Mouse (Mus musculus): ENCODE measurements around the gene Atp8b4. TPM values are rescaled to one million over a fixed set of nuclear protein-coding genes. Genes with fewer than 3 reads are reported as not detected.

Atp8b4 gene
- polyA plus RNA-seq, 1 experiment from 2014 or later: 0.15 TPM

- ATAC-seq (ENCODE audit: insufficient number of reproducible peaks, low FRiP score): no peak
- WGBS: 87% methylated on average over 7 of the region's 7 CpGs
- H3K27ac ChIP-seq (ENCODE audit: poor library complexity, severe bottlenecking): no peak overlapping the region
- no peak overlapping the region for H3K9ac ChIP-seq
- H3K27me3 ChIP-seq (replicated peaks): no peaks in the 10 kb centered on the region
- no peak overlapping the region for H3K4me2 ChIP-seq
- no peaks in the 10 kb centered on the region for H3K9me3 ChIP-seq (replicated peaks)
- H3K4me1 ChIP-seq (replicated peaks): no peaks in the 10 kb centered on the region
- H3K4me3 ChIP-seq: no peak overlapping the region
- no peaks in the 10 kb centered on the region for H3K36me3 ChIP-seq
Observed at GRCm38 (mm10) chr2:126323206-126323605, 177.3 kb downstream of the Atp8b4 start.

GRCm38 (mm10) chr2:126322631-126323031 lies 177.8 kb downstream of the Atp8b4 start:
- ATAC-seq (ENCODE audit: insufficient number of reproducible peaks, low FRiP score): no peak
- H3K9ac ChIP-seq: no peak overlapping the region
- H3K4me1 ChIP-seq (replicated peaks): no peaks in the 10 kb centered on the region
- H3K36me3 ChIP-seq: no peaks in the 10 kb centered on the region
- no peak overlapping the region for H3K4me3 ChIP-seq
- no peak overlapping the region for H3K4me2 ChIP-seq
- H3K27ac ChIP-seq (ENCODE audit: poor library complexity, severe bottlenecking): no peak overlapping the region
- 71% methylated on average over 15 of the region's 15 CpGs for WGBS
- no peaks in the 10 kb centered on the region for H3K27me3 ChIP-seq (replicated peaks)
- no peaks in the 10 kb centered on the region for H3K9me3 ChIP-seq (replicated peaks)

- Histone ChIP-seq H3K4me1 (replicated peaks) (no peaks in the 10 kb centered on the region), H3K27ac (ENCODE audit: poor library complexity, severe bottlenecking) (no peak overlapping the region), H3K36me3 (no peaks in the 10 kb centered on the region), H3K4me2 (no peak overlapping the region), H3K9me3 (replicated peaks) (0 out of 2 replicates have a peak, but pooled peaks cover 4% of the 10 kb centered on the region), H3K27me3 (replicated peaks) (no peaks in the 10 kb centered on the region), H3K9ac (no peak overlapping the region), H3K4me3 (no peak overlapping the region)
- ATAC-seq (ENCODE audit: insufficient number of reproducible peaks, low FRiP score): no peak
- WGBS: 80% methylated on average over 6 of the region's 6 CpGs
Observed at GRCm38 (mm10) chr2:126318071-126318470, 182.4 kb downstream of the Atp8b4 start.

- WGBS: 30% methylated on average over 3 of the region's 3 CpGs
- no peak overlapping the region for H3K27ac ChIP-seq (ENCODE audit: poor library complexity, severe bottlenecking)
- no peak for ATAC-seq (ENCODE audit: insufficient number of reproducible peaks, low FRiP score)
Observed at GRCm38 (mm10) chr2:126316942-126317341, 183.5 kb downstream of the Atp8b4 start.

GRCm38 (mm10) chr2:126316346-126316745 lies 184.1 kb downstream of the Atp8b4 start:
- Histone ChIP-seq H3K36me3 (no peaks in the 10 kb centered on the region), H3K9ac (no peak overlapping the region), H3K4me2 (no peak overlapping the region), H3K27me3 (replicated peaks) (no peaks in the 10 kb centered on the region), H3K27ac (ENCODE audit: poor library complexity, severe bottlenecking) (no peak overlapping the region), H3K9me3 (replicated peaks) (0 out of 2 replicates have a peak, but pooled peaks cover 4% of the 10 kb centered on the region), H3K4me1 (replicated peaks) (no peaks in the 10 kb centered on the region), H3K4me3 (no peak overlapping the region)
- WGBS: 81% methylated on average over 2 of the region's 2 CpGs
- no peak for ATAC-seq (ENCODE audit: insufficient number of reproducible peaks, low FRiP score)

More at GRCm38 (mm10) chr2:126316942-126317341, 183.5 kb downstream of the Atp8b4 start:
- H3K36me3 ChIP-seq: no peaks in the 10 kb centered on the region
- H3K4me3 ChIP-seq: no peak overlapping the region
- H3K4me1 ChIP-seq (replicated peaks): no peaks in the 10 kb centered on the region
- H3K9me3 ChIP-seq (replicated peaks): 0 out of 2 replicates have a peak, but pooled peaks cover 4% of the 10 kb centered on the region
- no peak overlapping the region for H3K4me2 ChIP-seq
- no peaks in the 10 kb centered on the region for H3K27me3 ChIP-seq (replicated peaks)
- no peak overlapping the region for H3K9ac ChIP-seq

- Histone ChIP-seq H3K9me3 (replicated peaks) (0 out of 2 replicates have a peak, but pooled peaks cover 4% of the 10 kb centered on the region), H3K4me2 (no peak overlapping the region), H3K36me3 (no peaks in the 10 kb centered on the region), H3K4me3 (no peak overlapping the region), H3K4me1 (replicated peaks) (no peaks in the 10 kb centered on the region), H3K27me3 (replicated peaks) (no peaks in the 10 kb centered on the region), H3K9ac (no peak overlapping the region), H3K27ac (ENCODE audit: poor library complexity, severe bottlenecking) (no peak overlapping the region)
- no peak for ATAC-seq (ENCODE audit: insufficient number of reproducible peaks, low FRiP score)
- WGBS: 43% methylated on average over 1 of the region's 1 CpGs
Observed at GRCm38 (mm10) chr2:126311056-126311455, 189.4 kb downstream of the Atp8b4 start.

GRCm38 (mm10) chr2:126309994-126310393 lies 190.5 kb downstream of the Atp8b4 start:
- 75% methylated on average over 4 of the region's 4 CpGs for WGBS
- Histone ChIP-seq H3K27me3 (replicated peaks) (no peaks in the 10 kb centered on the region), H3K36me3 (no peaks in the 10 kb centered on the region), H3K4me3 (no peak overlapping the region), H3K4me1 (replicated peaks) (no peaks in the 10 kb centered on the region), H3K27ac (ENCODE audit: poor library complexity, severe bottlenecking) (no peak overlapping the region), H3K4me2 (no peak overlapping the region), H3K9ac (no peak overlapping the region), H3K9me3 (replicated peaks) (no peaks in the 10 kb centered on the region)
- ATAC-seq (ENCODE audit: insufficient number of reproducible peaks, low FRiP score): no peak

- WGBS: 74% methylated on average over 5 of the region's 5 CpGs
- no peak for ATAC-seq (ENCODE audit: insufficient number of reproducible peaks, low FRiP score)
Observed at GRCm38 (mm10) chr2:126304621-126305020, 195.9 kb downstream of the Atp8b4 start.

GRCm38 (mm10) chr2:126303226-126303625 lies 197.2 kb downstream of the Atp8b4 start:
- H3K9me3 ChIP-seq (replicated peaks): no peaks in the 10 kb centered on the region
- WGBS: 44% methylated on average over 3 of the region's 3 CpGs

More at GRCm38 (mm10) chr2:126304621-126305020, 195.9 kb downstream of the Atp8b4 start:
- H3K4me1 ChIP-seq (replicated peaks): no peaks in the 10 kb centered on the region
- no peak overlapping the region for H3K9ac ChIP-seq
- H3K36me3 ChIP-seq: no peaks in the 10 kb centered on the region
- no peak overlapping the region for H3K4me3 ChIP-seq
- no peaks in the 10 kb centered on the region for H3K27me3 ChIP-seq (replicated peaks)
- no peak overlapping the region for H3K27ac ChIP-seq (ENCODE audit: poor library complexity, severe bottlenecking)
- H3K9me3 ChIP-seq (replicated peaks): no peaks in the 10 kb centered on the region
- H3K4me2 ChIP-seq: no peak overlapping the region

GRCm38 (mm10) chr2:126302381-126302780 lies 198.1 kb downstream of the Atp8b4 start:
- Histone ChIP-seq H3K4me1 (replicated peaks) (no peaks in the 10 kb centered on the region), H3K4me3 (no peak overlapping the region), H3K9ac (no peak overlapping the region), H3K27ac (ENCODE audit: poor library complexity, severe bottlenecking) (no peak overlapping the region), H3K4me2 (no peak overlapping the region), H3K36me3 (no peaks in the 10 kb centered on the region), H3K9me3 (replicated peaks) (no peaks in the 10 kb centered on the region), H3K27me3 (replicated peaks) (no peaks in the 10 kb centered on the region)
- 46% methylated on average over 3 of the region's 3 CpGs for WGBS
- no peak for ATAC-seq (ENCODE audit: insufficient number of reproducible peaks, low FRiP score)

More at GRCm38 (mm10) chr2:126303226-126303625, 197.2 kb downstream of the Atp8b4 start:
- Histone ChIP-seq H3K27me3 (replicated peaks) (no peaks in the 10 kb centered on the region), H3K4me3 (no peak overlapping the region), H3K27ac (ENCODE audit: poor library complexity, severe bottlenecking) (no peak overlapping the region), H3K4me1 (replicated peaks) (no peaks in the 10 kb centered on the region), H3K4me2 (no peak overlapping the region), H3K36me3 (no peaks in the 10 kb centered on the region), H3K9ac (no peak overlapping the region)
- no peak for ATAC-seq (ENCODE audit: insufficient number of reproducible peaks, low FRiP score)

- Histone ChIP-seq H3K9me3 (replicated peaks) (no peaks in the 10 kb centered on the region), H3K9ac (no peak overlapping the region), H3K27ac (ENCODE audit: poor library complexity, severe bottlenecking) (no peak overlapping the region), H3K36me3 (no peaks in the 10 kb centered on the region), H3K27me3 (replicated peaks) (no peaks in the 10 kb centered on the region), H3K4me3 (no peak overlapping the region), H3K4me1 (replicated peaks) (no peaks in the 10 kb centered on the region), H3K4me2 (no peak overlapping the region)
- 73% methylated on average over 7 of the region's 7 CpGs for WGBS
- no peak for ATAC-seq (ENCODE audit: insufficient number of reproducible peaks, low FRiP score)
Observed at GRCm38 (mm10) chr2:126290702-126291101, 209.8 kb downstream of the Atp8b4 start.

GRCm38 (mm10) chr2:126287942-126288341 lies 212.5 kb downstream of the Atp8b4 start:
- ATAC-seq (ENCODE audit: insufficient number of reproducible peaks, low FRiP score): no peak
- H3K9ac ChIP-seq: no peak overlapping the region
- WGBS: 78% methylated on average over 5 of the region's 5 CpGs

More at GRCm38 (mm10) chr2:126287942-126288341, 212.5 kb downstream of the Atp8b4 start:
- H3K4me3 ChIP-seq: no peak overlapping the region
- no peaks in the 10 kb centered on the region for H3K9me3 ChIP-seq (replicated peaks)
- H3K4me2 ChIP-seq: no peak overlapping the region
- H3K4me1 ChIP-seq (replicated peaks): no peaks in the 10 kb centered on the region
- H3K27me3 ChIP-seq (replicated peaks): no peaks in the 10 kb centered on the region
- H3K36me3 ChIP-seq: no peaks in the 10 kb centered on the region
- no peak overlapping the region for H3K27ac ChIP-seq (ENCODE audit: poor library complexity, severe bottlenecking)

Measured in heart, embryonic 12.5 days (tissue).